Mouse (Mus musculus) intestine, embryonic 16.5 days (tissue): ENCODE results near the gene Fchsd2. TPM values are rescaled to one million over a fixed set of nuclear protein-coding genes. Genes with fewer than 3 reads are reported as not detected.

Experiments
- ATAC-seq: fragments of 200-750 bp; cut with Nextera tagmentation; 2 replicates; pipeline ENCODE4 v1.8.0; 2017; ENCODE audit warnings: moderate TSS enrichment, moderate library complexity
- H3K27ac ChIP-seq: fragments of 300-500 bp; sonication (generic); 2 replicates; pipeline ENCODE4 v1.5.1; 2014; ENCODE audit warnings: mild to moderate bottlenecking, low read length
- H3K27me3 ChIP-seq: fragments of 300-500 bp; sonication (generic); replicated peaks from 2 replicates; pipeline ENCODE4 v1.6.1; 2014; ENCODE audit warnings: low read length, control low read depth, mixed read lengths; ENCODE audit not compliant: control insufficient read depth, insufficient read depth
- H3K36me3 ChIP-seq: fragments of 300-500 bp; sonication (generic); 2 replicates; pipeline ENCODE4 v1.6.1; 2014; ENCODE audit warnings: low read length, control low read depth; ENCODE audit not compliant: control insufficient read depth, insufficient read depth
- H3K4me1 ChIP-seq: fragments of 300-500 bp; sonication (generic); 2 replicates; pipeline ENCODE4 v1.6.1; 2014; ENCODE audit warnings: low read length, control low read depth, mixed read lengths; ENCODE audit not compliant: control insufficient read depth, insufficient read depth
- H3K4me2 ChIP-seq: fragments of 300-500 bp; sonication (generic); 2 replicates; pipeline ENCODE4 v1.6.1; 2014; ENCODE audit warnings: low read depth, low read length, control low read depth
- H3K4me3 ChIP-seq: fragments of 300-500 bp; sonication (generic); 2 replicates; pipeline ENCODE4 v1.5.1; 2014; ENCODE audit warnings: mild to moderate bottlenecking, low read length
- H3K9ac ChIP-seq: fragments of 300-500 bp; sonication (generic); 2 replicates; pipeline ENCODE4 v1.6.1; 2014; ENCODE audit warnings: low read depth, low read length
- H3K9me3 ChIP-seq: fragments of 300-500 bp; sonication (generic); 2 replicates; pipeline ENCODE4 v1.6.1; 2016; ENCODE audit warnings: low read length, control low read depth; ENCODE audit not compliant: control insufficient read depth
- WGBS: fragments of 180-500 bp; shearing (Covaris S2); extraction: QIAGEN DNeasy Blood & Tissue Kit; methylation state at CpG from one replicate; pipeline ENCODE4 v1.1.7; 2014; 5-methylcytosine and 5-hydroxymethylcytosine counted together
- polyA plus RNA-seq: library from polyadenylated mRNA; unstranded; fragments of >200 nt; fragmentation: Nextera tagmentation; extraction: Ambion mirVana; gene quantifications from 2 replicates; pipeline ENCODE4 v1.2.1, GENCODE M21; 2015

Fchsd2 gene
- polyA plus RNA-seq, 1 experiment from 2014 or later: 19.7 TPM

DNA sequence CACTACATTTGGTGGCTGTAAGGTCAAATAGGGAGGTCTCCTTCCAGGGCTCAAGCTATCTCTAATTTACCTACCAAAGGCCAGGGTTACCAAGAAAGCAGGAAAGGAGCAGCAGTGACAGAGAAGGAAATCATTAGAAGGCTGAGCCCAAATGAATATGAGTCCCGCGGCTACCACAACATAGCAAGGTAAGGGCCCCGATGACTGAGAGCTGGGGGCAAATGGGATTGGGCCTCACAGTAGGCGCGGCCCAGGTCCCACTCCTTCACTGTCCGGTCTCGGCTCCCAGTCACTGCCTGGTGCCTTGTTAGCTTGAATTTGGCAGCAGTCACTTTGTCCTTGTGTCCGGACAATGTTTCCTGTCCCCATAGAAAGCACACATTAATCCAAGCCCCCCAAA is 199.0 kb downstream of the Fchsd2 start:
- no peak for ATAC-seq
- H3K9ac ChIP-seq: no peak overlapping the region
- H3K4me3 ChIP-seq: no peak overlapping the region
- peaks cover 7% of the 10 kb centered on the region for H3K4me1 ChIP-seq
- 89% methylated on average over 8 of the region's 8 CpGs for WGBS
- no peaks in the 10 kb centered on the region for H3K27me3 ChIP-seq
- H3K27ac ChIP-seq: no peak overlapping the region
- peaks cover 7% of the 10 kb centered on the region; the same call in 1 of the 2 replicates for H3K36me3 ChIP-seq
- no peaks in the 10 kb centered on the region for H3K9me3 ChIP-seq
- no peak overlapping the region for H3K4me2 ChIP-seq

- Histone ChIP-seq H3K27me3 (no peaks in the 10 kb centered on the region), H3K36me3 (peaks cover 7% of the 10 kb centered on the region; the same call in 1 of the 2 replicates), H3K4me2 (no peak overlapping the region), H3K9me3 (no peaks in the 10 kb centered on the region), H3K4me1 (peaks cover 11% of the 10 kb centered on the region), H3K9ac (no peak overlapping the region), H3K4me3 (no peak overlapping the region), H3K27ac (no peak overlapping the region)
- 67% methylated on average over 3 of the region's 4 CpGs for WGBS
- ATAC-seq: no peak
These were observed 199.4 kb downstream of the Fchsd2 start for GRCm38 (mm10) chr7:101292086-101292485.

- no peak overlapping the region for H3K27ac ChIP-seq
- 91% methylated on average over 1 of the region's 1 CpGs for WGBS
- H3K36me3 ChIP-seq: peaks cover 7% of the 10 kb centered on the region; the same call in 1 of the 2 replicates
- H3K9me3 ChIP-seq: no peaks in the 10 kb centered on the region
- ATAC-seq: no peak
- no peak overlapping the region for H3K4me3 ChIP-seq
- H3K4me1 ChIP-seq: peaks cover 14% of the 10 kb centered on the region
- H3K27me3 ChIP-seq: no peaks in the 10 kb centered on the region
- H3K4me2 ChIP-seq: no peak overlapping the region
- H3K9ac ChIP-seq: no peak overlapping the region
These were observed 200.0 kb downstream of the Fchsd2 start for GRCm38 (mm10) chr7:101292696-101293095.

- H3K4me2 ChIP-seq: no peak overlapping the region
- H3K4me3 ChIP-seq: no peak overlapping the region
- no peaks in the 10 kb centered on the region for H3K27me3 ChIP-seq
- H3K9me3 ChIP-seq: no peaks in the 10 kb centered on the region
- WGBS: 55% methylated on average over 4 of the region's 4 CpGs
- no peak overlapping the region for H3K9ac ChIP-seq
- peaks cover 7% of the 10 kb centered on the region; the same call in 1 of the 2 replicates for H3K36me3 ChIP-seq
- H3K27ac ChIP-seq: no peak overlapping the region
- ATAC-seq: no peak
- H3K4me1 ChIP-seq: peaks cover 14% of the 10 kb centered on the region
These were observed 200.5 kb downstream of the Fchsd2 start for GRCm38 (mm10) chr7:101293138-101293537.

DNA sequence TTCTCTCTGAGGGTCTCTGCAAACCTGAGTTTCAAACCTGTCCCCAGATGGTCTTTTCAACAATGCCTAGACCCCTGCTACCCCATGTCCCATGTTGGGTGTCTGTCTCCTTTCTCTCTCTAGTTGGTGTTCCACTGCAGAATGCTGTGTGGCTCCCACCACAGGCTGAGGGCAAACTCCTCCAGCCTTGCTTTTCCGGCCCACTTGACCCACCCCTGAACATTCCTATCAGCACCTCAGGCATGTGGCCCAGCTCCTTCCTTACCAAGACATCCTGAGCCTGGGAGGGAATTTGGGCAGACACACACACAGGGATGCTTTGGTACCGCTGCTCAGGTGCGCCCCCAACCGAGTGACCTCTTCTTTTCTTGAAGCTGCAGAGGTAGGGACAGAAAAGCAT is 200.9 kb downstream of the Fchsd2 start:
- ATAC-seq: no peak
- no peaks in the 10 kb centered on the region for H3K27me3 ChIP-seq
- H3K4me1 ChIP-seq: peaks cover 14% of the 10 kb centered on the region
- no peak overlapping the region for H3K27ac ChIP-seq
- 56% methylated on average over 4 of the region's 4 CpGs for WGBS
- no peaks in the 10 kb centered on the region for H3K9me3 ChIP-seq
- H3K4me2 ChIP-seq: no peak overlapping the region
- H3K4me3 ChIP-seq: no peak overlapping the region
- no peak overlapping the region for H3K9ac ChIP-seq
- peaks cover 7% of the 10 kb centered on the region; the same call in 1 of the 2 replicates for H3K36me3 ChIP-seq

DNA sequence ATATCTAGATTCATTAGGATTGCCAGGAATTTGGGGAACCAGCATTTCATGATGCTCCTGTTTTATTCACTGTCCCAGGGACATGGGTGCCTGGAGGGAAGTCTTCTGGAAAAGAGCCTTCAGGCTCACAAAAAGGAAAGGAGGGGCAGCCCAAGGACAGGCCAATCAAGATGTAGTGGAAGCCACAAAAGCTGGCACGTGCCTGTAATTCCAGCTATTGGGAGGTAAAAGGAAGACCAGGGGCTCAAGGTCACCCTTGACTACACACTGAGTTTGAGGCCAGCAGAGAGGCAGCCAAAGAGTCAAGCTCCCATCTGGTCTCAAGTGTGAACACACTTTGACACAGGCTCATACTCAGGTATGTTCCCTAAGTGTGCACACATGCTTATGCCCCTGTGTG is 202.8 kb downstream of the Fchsd2 start:
- H3K27ac ChIP-seq: no peak overlapping the region
- peaks cover 18% of the 10 kb centered on the region for H3K4me1 ChIP-seq
- H3K4me3 ChIP-seq: no peak overlapping the region
- no peak overlapping the region for H3K4me2 ChIP-seq
- no peak for ATAC-seq
- H3K9ac ChIP-seq: no peak overlapping the region
- H3K27me3 ChIP-seq: no peaks in the 10 kb centered on the region
- 67% methylated on average over 1 of the region's 1 CpGs for WGBS
- no peaks in the 10 kb centered on the region for H3K9me3 ChIP-seq
- peaks cover 3% of the 10 kb centered on the region; the same call in 1 of the 2 replicates for H3K36me3 ChIP-seq

DNA sequence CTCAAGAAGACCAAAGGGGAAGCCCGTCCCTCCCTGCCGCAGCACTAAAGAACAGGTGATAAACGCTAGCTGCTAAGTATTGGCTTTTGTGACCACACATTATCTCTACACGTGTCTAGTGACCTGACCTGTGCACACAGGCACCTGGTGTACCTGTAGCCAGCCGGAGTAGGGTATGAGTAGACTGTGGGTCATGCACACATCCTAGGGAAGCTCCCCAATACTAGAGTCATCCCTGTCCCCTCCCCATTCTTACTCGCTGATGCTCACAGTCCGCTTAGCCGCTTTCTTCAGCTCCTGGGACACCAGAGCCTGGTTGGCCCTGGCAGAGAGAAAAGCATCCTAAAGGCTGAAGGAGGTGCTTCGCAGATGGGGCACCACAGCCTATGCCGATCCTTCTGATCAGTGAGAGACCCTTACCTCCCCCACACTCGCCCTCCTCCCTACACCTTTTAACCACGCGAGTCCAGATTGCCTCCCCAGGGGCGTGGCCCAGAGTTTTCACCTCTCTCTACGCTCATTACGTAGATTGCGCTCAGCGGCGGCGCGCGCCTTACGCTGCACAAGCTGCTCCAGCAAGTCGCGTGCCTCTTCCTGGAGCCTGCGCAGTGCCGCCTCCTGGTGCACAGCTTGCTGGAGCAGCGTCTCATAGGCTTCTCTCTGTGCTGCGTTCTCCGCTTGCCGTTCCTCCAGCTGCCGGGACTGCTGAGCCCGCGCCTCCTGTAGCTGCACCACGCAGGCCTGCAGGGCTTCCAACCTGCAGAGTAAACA is 203.8 kb downstream of the Fchsd2 start:
- H3K4me3 ChIP-seq: peak overlapping the region; percentile 40
- peak overlapping the region; percentile 23; the same call in 1 of the 2 replicates for H3K27ac ChIP-seq
- H3K9ac ChIP-seq: peak overlapping the region; percentile 66
- H3K27me3 ChIP-seq: no peaks in the 10 kb centered on the region
- peak; percentile 87 for ATAC-seq
- H3K9me3 ChIP-seq: no peaks in the 10 kb centered on the region
- peaks cover 3% of the 10 kb centered on the region; the same call in 1 of the 2 replicates for H3K36me3 ChIP-seq
- peaks cover 26% of the 10 kb centered on the region for H3K4me1 ChIP-seq
- WGBS: 11% methylated on average over 35 of the region's 35 CpGs
- H3K4me2 ChIP-seq: peak overlapping the region; percentile 75

- no peaks in the 10 kb centered on the region for H3K27me3 ChIP-seq
- peak overlapping the region; percentile 66 for H3K9ac ChIP-seq
- peaks cover 3% of the 10 kb centered on the region; the same call in 1 of the 2 replicates for H3K36me3 ChIP-seq
- peaks cover 26% of the 10 kb centered on the region for H3K4me1 ChIP-seq
- 27% methylated on average over 8 of the region's 8 CpGs for WGBS
- H3K27ac ChIP-seq: peak overlapping the region; percentile 23; the same call in 1 of the 2 replicates
- peak overlapping the region; percentile 40 for H3K4me3 ChIP-seq
- H3K4me2 ChIP-seq: peak overlapping the region; percentile 75
- ATAC-seq: no peak
- no peaks in the 10 kb centered on the region for H3K9me3 ChIP-seq
These were observed 204.4 kb downstream of the Fchsd2 start for GRCm38 (mm10) chr7:101297023-101297405.

DNA sequence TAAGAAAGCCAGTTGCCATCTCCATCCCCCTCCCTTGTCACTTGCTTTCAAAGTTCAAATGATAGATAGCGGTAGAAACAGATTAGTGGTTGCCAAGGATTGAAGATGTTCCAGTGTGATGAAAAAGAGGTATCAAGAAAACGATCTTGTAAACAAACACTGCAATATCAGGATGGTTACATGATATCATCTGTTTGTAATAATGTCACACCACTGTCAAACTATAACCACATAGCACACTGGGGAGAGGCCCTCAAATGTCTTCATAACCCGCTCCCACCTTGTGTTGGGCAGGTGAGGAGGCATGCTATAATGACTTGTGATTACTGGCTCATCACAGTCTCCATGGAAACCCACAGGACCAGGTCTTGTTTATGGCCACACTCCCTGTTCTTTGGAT is 205.7 kb downstream of the Fchsd2 start:
- no peak overlapping the region for H3K27ac ChIP-seq
- no peaks in the 10 kb centered on the region; the same call in 1 of the 2 replicates for H3K36me3 ChIP-seq
- no peak overlapping the region for H3K4me3 ChIP-seq
- no peaks in the 10 kb centered on the region for H3K9me3 ChIP-seq
- H3K9ac ChIP-seq: no peak overlapping the region
- peaks cover 32% of the 10 kb centered on the region for H3K4me1 ChIP-seq
- H3K27me3 ChIP-seq: no peaks in the 10 kb centered on the region
- no peak overlapping the region for H3K4me2 ChIP-seq
- WGBS: 79% methylated on average over 3 of the region's 3 CpGs
- no peak for ATAC-seq
